Mouse (Mus musculus) thymus, adult 2 months (tissue): ENCODE results near the gene Sgms1.

Experiments
- CTCF ChIP-seq: fragments of 200-500 bp; IDR thresholded peaks from 2 replicates; pipeline ENCODE4 v1.5.1; 2012; ENCODE audit warnings: mild to moderate bottlenecking, control low read depth, low read length, moderate library complexity, borderline replicate concordance; ENCODE audit not compliant: control insufficient read depth, poor library complexity, insufficient read depth; ENCODE audit errors: extremely low read depth
- POLR2A ChIP-seq: fragments of 200-500 bp; IDR thresholded peaks from 2 replicates; pipeline ENCODE4 v1.6.1; 2012; ENCODE audit warnings: mild to moderate bottlenecking, low read length, control low read depth, moderate library complexity; ENCODE audit not compliant: control insufficient read depth, poor library complexity, insufficient read depth; ENCODE audit errors: extremely low read depth

DNA sequence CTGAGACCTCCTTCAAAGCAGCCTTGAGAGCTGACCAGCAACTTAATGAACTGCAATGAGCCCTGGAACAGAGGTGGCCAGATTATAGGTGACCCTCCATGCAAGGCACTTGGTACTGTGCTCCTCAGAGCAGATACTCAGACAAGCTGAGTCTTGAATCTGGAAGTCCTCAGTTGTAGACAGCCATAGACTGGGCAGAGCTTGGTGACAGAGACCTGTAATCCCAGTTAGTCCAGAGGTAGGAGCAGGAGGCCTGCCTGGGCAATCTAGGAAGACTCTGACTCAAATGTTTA is 178.3 kb downstream of the Sgms1 start:
- TF ChIP-seq POLR2A: no peak
- no peak for TF ChIP-seq CTCF
